Mouse (Mus musculus) forebrain, embryonic 13.5 days (tissue): ENCODE results near the gene Zfp575. TPM values are rescaled to one million over a fixed set of nuclear protein-coding genes. Genes with fewer than 3 reads are reported as not detected.
A peak's percentile ranks its signal among the peaks of the same experiment; 100 is the strongest.

Source experiments
- ATAC-seq: fragments of 200-750 bp; cut with Nextera tagmentation; 2 replicates; pipeline ENCODE4 v1.8.0; 2017
- H3K27ac ChIP-seq: fragments of 300-500 bp; sonication (generic); 2 replicates; pipeline ENCODE4 v1.5.1; 2015; ENCODE audit warnings: inconsistent platforms, mild to moderate bottlenecking, moderate library complexity
- H3K27me3 ChIP-seq: fragments of 300-500 bp; sonication (generic); 2 replicates; pipeline ENCODE4 v1.6.1; 2015; ENCODE audit warnings: mild to moderate bottlenecking, inconsistent platforms
- H3K36me3 ChIP-seq: fragments of 300-500 bp; sonication (generic); 2 replicates; pipeline ENCODE4 v1.6.1; 2015; ENCODE audit warnings: mild to moderate bottlenecking, inconsistent platforms; ENCODE audit not compliant: poor library complexity, severe bottlenecking
- H3K4me1 ChIP-seq: fragments of 300-500 bp; sonication (generic); 2 replicates; pipeline ENCODE4 v1.6.1; 2015; ENCODE audit warnings: inconsistent platforms
- H3K4me2 ChIP-seq: fragments of 300-500 bp; sonication (generic); 2 replicates; pipeline ENCODE4 v1.6.1; 2015; ENCODE audit warnings: inconsistent platforms, mild to moderate bottlenecking, moderate library complexity
- H3K4me3 ChIP-seq: fragments of 300-500 bp; sonication (generic); 2 replicates; pipeline ENCODE4 v1.5.1; 2015; ENCODE audit warnings: mild to moderate bottlenecking, inconsistent platforms
- H3K9ac ChIP-seq: fragments of 300-500 bp; sonication (generic); 2 replicates; pipeline ENCODE4 v1.6.1; 2015; ENCODE audit warnings: mild to moderate bottlenecking, inconsistent platforms
- H3K9me3 ChIP-seq: fragments of 300-500 bp; sonication (generic); replicated peaks from 2 replicates; pipeline ENCODE4 v1.6.1; 2016; ENCODE audit warnings: inconsistent platforms
- WGBS: fragments of 180-500 bp; shearing (Covaris S2); methylation state at CpG from one replicate; pipeline ENCODE4 v1.1.7; 2015; 5-methylcytosine and 5-hydroxymethylcytosine counted together
- polyA plus RNA-seq: library from polyadenylated mRNA; unstranded; fragments of >200 nt; fragmentation: Nextera tagmentation; extraction: Ambion mirVana; gene quantifications from 2 replicates; pipeline ENCODE4 v1.2.1, GENCODE M21; 2015

Gene Zfp575
- polyA plus RNA-seq, 1 experiment from 2014 or later, result 5.1 TPM

- Histone ChIP-seq H3K4me2 (no peak overlapping the region), H3K9me3 (no peaks in the 10 kb centered on the region), H3K27me3 (no peaks in the 10 kb centered on the region), H3K36me3 (peaks cover 13% of the 10 kb centered on the region), H3K9ac (no peak overlapping the region), H3K4me3 (no peak overlapping the region), H3K27ac (no peak overlapping the region), H3K4me1 (no peaks in the 10 kb centered on the region)
- WGBS, result 93% methylated on average over 10 of the region's 10 CpGs
- no peak for ATAC-seq
Observed at GRCm38 (mm10) chr7:24577811-24578210, 9.6 kb downstream of the Zfp575 start.

- Histone ChIP-seq H3K4me1 (no peaks in the 10 kb centered on the region), H3K27me3 (no peaks in the 10 kb centered on the region), H3K9me3 (no peaks in the 10 kb centered on the region), H3K4me2 (no peak overlapping the region), H3K27ac (no peak overlapping the region), H3K4me3 (no peak overlapping the region), H3K36me3 (peaks cover 43% of the 10 kb centered on the region), H3K9ac (no peak overlapping the region)
- WGBS, result 72% methylated on average over 12 of the region's 12 CpGs
- no peak for ATAC-seq
Observed at GRCm38 (mm10) chr7:24574224-24574796, 13.1 kb downstream of the Zfp575 start.

DNA sequence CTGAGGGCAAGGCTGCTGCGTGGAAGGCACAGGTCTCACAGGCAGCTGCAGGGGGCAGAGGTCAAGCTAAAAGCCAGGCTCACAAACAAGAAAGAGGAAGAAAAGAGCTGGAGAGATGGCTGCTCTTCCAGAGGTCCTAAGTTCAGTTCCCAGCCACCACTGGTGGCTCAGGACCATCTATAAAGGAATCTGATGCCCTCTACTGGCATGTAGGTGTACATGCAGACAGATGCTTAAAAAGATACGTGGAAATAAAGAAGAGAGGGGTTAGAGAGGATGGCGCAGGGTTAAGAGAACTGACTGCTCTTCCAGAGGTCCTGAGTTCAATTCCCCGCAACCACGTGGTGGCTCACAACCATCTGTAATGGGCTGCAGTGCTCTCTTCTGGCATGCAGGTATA is 15.0 kb downstream of the Zfp575 start:
- no peak overlapping the region for H3K27ac ChIP-seq
- ATAC-seq, result no peak
- H3K4me2 ChIP-seq, result no peak overlapping the region
- H3K36me3 ChIP-seq, result peaks cover 60% of the 10 kb centered on the region
- no peaks in the 10 kb centered on the region for H3K4me1 ChIP-seq
- no peak overlapping the region for H3K9ac ChIP-seq
- H3K9me3 ChIP-seq, result no peaks in the 10 kb centered on the region
- H3K4me3 ChIP-seq, result no peak overlapping the region
- WGBS, result 54% methylated on average over 5 of the region's 5 CpGs
- no peaks in the 10 kb centered on the region for H3K27me3 ChIP-seq

- H3K27me3 ChIP-seq, result no peaks in the 10 kb centered on the region
- H3K27ac ChIP-seq, result no peak overlapping the region
- ATAC-seq, result no peak
- no peaks in the 10 kb centered on the region for H3K9me3 ChIP-seq
- H3K4me3 ChIP-seq, result no peak overlapping the region
- H3K9ac ChIP-seq, result no peak overlapping the region
- H3K4me2 ChIP-seq, result no peak overlapping the region
- H3K36me3 ChIP-seq, result peaks cover 74% of the 10 kb centered on the region
- WGBS, result 83% methylated on average over 4 of the region's 4 CpGs
- no peaks in the 10 kb centered on the region for H3K4me1 ChIP-seq
Observed at GRCm38 (mm10) chr7:24571071-24571470, 16.4 kb downstream of the Zfp575 start.

GRCm38 (mm10) chr7:24568512-24568911 is 18.9 kb downstream of the Zfp575 start:
- H3K4me1 ChIP-seq, result no peaks in the 10 kb centered on the region
- no peak overlapping the region for H3K9ac ChIP-seq
- no peaks in the 10 kb centered on the region for H3K27me3 ChIP-seq
- H3K9me3 ChIP-seq, result no peaks in the 10 kb centered on the region
- WGBS, result 84% methylated on average over 4 of the region's 4 CpGs
- no peak overlapping the region for H3K27ac ChIP-seq
- H3K36me3 ChIP-seq, result peaks cover 78% of the 10 kb centered on the region
- H3K4me3 ChIP-seq, result no peak overlapping the region
- H3K4me2 ChIP-seq, result no peak overlapping the region
- no peak for ATAC-seq

GRCm38 (mm10) chr7:24566206-24566605 is 21.2 kb downstream of the Zfp575 start:
- H3K27me3 ChIP-seq, result no peaks in the 10 kb centered on the region
- WGBS, result 95% methylated on average over 9 of the region's 9 CpGs
- no peak overlapping the region for H3K27ac ChIP-seq
- H3K4me3 ChIP-seq, result no peak overlapping the region
- peaks cover 80% of the 10 kb centered on the region for H3K36me3 ChIP-seq
- H3K4me2 ChIP-seq, result no peak overlapping the region
- ATAC-seq, result no peak
- no peaks in the 10 kb centered on the region for H3K9me3 ChIP-seq
- no peak overlapping the region for H3K9ac ChIP-seq
- H3K4me1 ChIP-seq, result no peaks in the 10 kb centered on the region

- H3K9me3 ChIP-seq, result no peaks in the 10 kb centered on the region
- no peak overlapping the region for H3K4me3 ChIP-seq
- H3K9ac ChIP-seq, result no peak overlapping the region
- peaks cover 81% of the 10 kb centered on the region for H3K36me3 ChIP-seq
- H3K27ac ChIP-seq, result no peak overlapping the region
- no peaks in the 10 kb centered on the region for H3K4me1 ChIP-seq
- 95% methylated on average over 11 of the region's 11 CpGs for WGBS
- no peaks in the 10 kb centered on the region for H3K27me3 ChIP-seq
- ATAC-seq, result no peak
- H3K4me2 ChIP-seq, result no peak overlapping the region
Observed at GRCm38 (mm10) chr7:24565627-24566026, 21.8 kb downstream of the Zfp575 start.

- Histone ChIP-seq H3K36me3 (peaks cover 81% of the 10 kb centered on the region), H3K9ac (no peak overlapping the region), H3K4me2 (no peak overlapping the region), H3K4me3 (no peak overlapping the region), H3K4me1 (no peaks in the 10 kb centered on the region), H3K9me3 (no peaks in the 10 kb centered on the region), H3K27ac (no peak overlapping the region), H3K27me3 (no peaks in the 10 kb centered on the region)
- 62% methylated on average over 6 of the region's 6 CpGs for WGBS
- ATAC-seq, result peak; percentile 45; the same call in 1 of the 2 replicates
Observed at GRCm38 (mm10) chr7:24564607-24565265, 22.7 kb downstream of the Zfp575 start.

- no peak overlapping the region for H3K27ac ChIP-seq
- no peak overlapping the region for H3K4me2 ChIP-seq
- no peaks in the 10 kb centered on the region for H3K9me3 ChIP-seq
- peaks cover 79% of the 10 kb centered on the region for H3K36me3 ChIP-seq
- no peak overlapping the region for H3K4me3 ChIP-seq
- H3K4me1 ChIP-seq, result no peaks in the 10 kb centered on the region
- no peaks in the 10 kb centered on the region for H3K27me3 ChIP-seq
- H3K9ac ChIP-seq, result no peak overlapping the region
- 91% methylated on average over 4 of the region's 4 CpGs for WGBS
- ATAC-seq, result no peak
Observed at GRCm38 (mm10) chr7:24563837-24564206, 23.6 kb downstream of the Zfp575 start.

DNA sequence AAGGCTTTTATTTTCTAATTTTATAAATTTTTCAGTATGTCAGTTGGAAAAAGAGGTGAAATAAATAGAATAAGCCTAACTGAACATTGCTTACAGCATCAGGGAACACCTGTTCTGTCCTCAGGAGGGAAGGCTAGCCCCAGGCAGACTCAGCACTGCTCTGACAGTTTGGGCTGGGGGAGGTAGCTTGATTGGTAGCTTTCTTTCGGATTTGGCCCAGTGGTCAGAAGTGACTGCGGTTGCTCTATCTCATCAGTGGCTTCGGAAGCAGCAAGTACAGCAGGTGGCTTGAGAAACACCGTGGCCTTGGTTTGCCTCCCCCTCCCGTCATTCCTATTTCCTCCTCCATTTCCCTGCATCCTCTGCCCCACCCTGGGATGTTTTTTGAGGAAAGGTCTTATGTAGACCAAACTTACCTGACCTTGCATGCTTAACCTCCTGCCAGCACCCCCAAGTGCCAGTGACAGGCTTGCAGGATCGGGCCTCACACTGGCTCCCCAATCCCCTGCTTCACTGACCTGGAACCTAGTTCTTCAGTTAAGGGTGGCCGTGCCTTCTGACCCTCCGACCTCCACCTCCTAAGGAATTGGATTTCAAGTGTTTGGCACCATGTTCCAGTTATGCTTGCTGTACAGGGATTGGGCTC is 24.1 kb downstream of the Zfp575 start:
- H3K36me3 ChIP-seq, result peaks cover 75% of the 10 kb centered on the region
- WGBS, result 93% methylated on average over 8 of the region's 8 CpGs
- no peaks in the 10 kb centered on the region for H3K27me3 ChIP-seq
- no peaks in the 10 kb centered on the region for H3K9me3 ChIP-seq
- no peak overlapping the region for H3K27ac ChIP-seq
- H3K4me3 ChIP-seq, result no peak overlapping the region
- H3K9ac ChIP-seq, result no peak overlapping the region
- no peaks in the 10 kb centered on the region for H3K4me1 ChIP-seq
- ATAC-seq, result no peak
- no peak overlapping the region for H3K4me2 ChIP-seq

GRCm38 (mm10) chr7:24561450-24561849 is 26.0 kb downstream of the Zfp575 start:
- WGBS, result 94% methylated on average over 4 of the region's 4 CpGs
- Histone ChIP-seq H3K36me3 (peaks cover 64% of the 10 kb centered on the region), H3K4me2 (no peak overlapping the region), H3K4me1 (no peaks in the 10 kb centered on the region), H3K9me3 (no peaks in the 10 kb centered on the region), H3K27ac (no peak overlapping the region), H3K27me3 (no peaks in the 10 kb centered on the region), H3K4me3 (no peak overlapping the region), H3K9ac (no peak overlapping the region)
- ATAC-seq, result no peak

DNA sequence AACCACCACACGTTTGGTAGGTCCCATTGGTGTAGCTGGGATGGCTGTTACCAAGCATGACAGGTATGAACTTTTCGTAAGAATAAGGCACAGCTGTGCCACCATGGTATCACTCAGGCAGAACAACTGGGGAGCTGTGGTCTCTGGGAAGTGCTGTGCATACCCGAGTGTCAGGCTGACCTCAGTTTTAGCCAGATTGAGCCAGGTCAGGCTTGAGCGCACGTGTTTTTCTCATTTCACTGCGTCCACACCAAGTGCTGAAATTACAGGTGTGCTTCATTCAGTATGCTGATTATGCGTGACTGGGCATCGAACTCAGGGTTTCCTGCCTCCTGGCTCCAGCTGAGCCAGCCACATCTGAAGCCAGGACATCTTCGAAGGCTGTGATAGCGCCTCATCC is 31.7 kb downstream of the Zfp575 start:
- Histone ChIP-seq H3K9ac (no peak overlapping the region), H3K4me2 (no peak overlapping the region), H3K36me3 (peaks cover 72% of the 10 kb centered on the region), H3K27me3 (no peaks in the 10 kb centered on the region), H3K4me1 (no peaks in the 10 kb centered on the region), H3K9me3 (no peaks in the 10 kb centered on the region), H3K27ac (no peak overlapping the region), H3K4me3 (no peak overlapping the region)
- ATAC-seq, result no peak
- WGBS, result 95% methylated on average over 10 of the region's 10 CpGs
